Mouse (Mus musculus) spleen, postnatal 10 days (tissue): ENCODE data around the gene Fam240a.

ENCODE experiments used
- DNase-seq, 2 experiments: peaks; one replicate each; pipeline ENCODE4 v3.0.0; 2021 to 2022; ENCODE audit warnings: low spot score in 2 of 2

The Fam240a gene

GRCm38 (mm10) chr9:110945926-110946325, 29.3 kb upstream of the Fam240a start, which contains the start of gene Tdgf1:
Gene Tdgf1, minus strand, starts transcription at chr9:110946158.
- DNase-seq = no peak

- DNase-seq = no peak
Observed at GRCm38 (mm10) chr9:110945343-110945742, 28.7 kb upstream of the Fam240a start.

GRCm38 (mm10) chr9:110944265-110944664, 27.6 kb upstream of the Fam240a start:
- DNase-seq = no peak

DNA sequence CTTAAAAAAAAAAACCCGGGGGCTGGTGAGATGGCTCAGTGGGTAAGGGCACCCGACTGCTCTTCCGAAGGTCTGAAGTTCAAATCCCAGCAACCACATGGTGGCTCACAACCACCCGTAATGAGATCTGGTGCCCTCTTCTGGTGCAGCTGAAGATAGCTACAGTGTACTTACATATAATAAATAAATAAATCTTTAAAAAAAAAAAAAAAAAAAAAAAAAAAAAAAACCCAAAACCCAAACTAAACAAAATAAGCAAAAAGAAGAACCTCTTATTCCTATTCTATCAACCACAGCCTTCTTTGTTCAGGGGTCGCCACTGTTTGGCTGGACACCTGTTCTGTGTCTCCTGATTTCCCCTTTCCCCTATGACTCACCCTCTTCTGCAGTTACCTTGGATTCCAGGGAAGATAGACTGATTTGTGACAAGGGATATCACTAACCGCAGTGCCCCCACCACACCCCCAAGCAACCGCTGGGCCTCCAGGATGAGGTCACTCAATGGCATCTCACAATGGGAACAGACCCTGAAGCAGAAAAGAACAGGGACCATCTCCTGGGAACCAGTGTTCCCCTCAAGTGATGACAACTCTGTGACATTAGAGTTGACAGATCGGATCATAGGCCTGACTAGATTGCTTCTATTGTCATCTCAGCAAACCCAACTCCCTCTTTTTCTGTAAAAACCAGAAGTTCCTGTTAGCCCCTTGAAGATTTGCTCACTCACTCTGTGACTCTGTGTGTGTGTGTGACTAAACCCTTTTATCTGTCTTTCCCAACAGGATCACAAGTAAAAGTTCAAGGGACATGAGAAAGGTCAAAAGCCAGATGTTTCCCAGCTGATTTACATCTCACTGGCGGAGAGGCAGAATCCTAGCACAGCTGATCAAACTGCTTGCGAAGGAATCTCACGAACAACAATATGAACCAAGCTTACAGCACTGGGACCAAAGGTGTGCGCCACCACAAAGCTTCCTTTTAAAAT, 21.1 kb upstream of the Fam240a start:
- no peak for DNase-seq

DNA sequence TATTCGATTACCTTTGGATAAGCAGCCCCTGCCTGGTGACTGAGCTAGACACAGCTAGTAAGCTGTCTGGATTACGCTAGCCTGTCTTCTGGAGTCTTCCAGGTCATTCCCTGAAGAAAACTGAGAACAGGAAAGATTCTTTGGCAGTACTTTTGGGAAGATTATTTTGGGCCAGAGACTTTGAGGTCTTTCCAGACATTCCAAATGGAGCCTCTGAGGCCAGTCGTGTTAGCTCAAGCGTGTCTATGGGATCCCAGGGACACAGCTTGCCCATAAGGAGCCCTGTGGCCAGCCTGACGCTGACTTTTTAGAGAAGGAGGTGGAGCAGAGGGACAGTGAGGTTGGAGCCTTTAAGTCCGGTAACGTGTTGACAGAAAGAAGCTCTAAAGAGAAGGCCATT, 19.3 kb upstream of the Fam240a start:
- DNase-seq = no peak

DNA sequence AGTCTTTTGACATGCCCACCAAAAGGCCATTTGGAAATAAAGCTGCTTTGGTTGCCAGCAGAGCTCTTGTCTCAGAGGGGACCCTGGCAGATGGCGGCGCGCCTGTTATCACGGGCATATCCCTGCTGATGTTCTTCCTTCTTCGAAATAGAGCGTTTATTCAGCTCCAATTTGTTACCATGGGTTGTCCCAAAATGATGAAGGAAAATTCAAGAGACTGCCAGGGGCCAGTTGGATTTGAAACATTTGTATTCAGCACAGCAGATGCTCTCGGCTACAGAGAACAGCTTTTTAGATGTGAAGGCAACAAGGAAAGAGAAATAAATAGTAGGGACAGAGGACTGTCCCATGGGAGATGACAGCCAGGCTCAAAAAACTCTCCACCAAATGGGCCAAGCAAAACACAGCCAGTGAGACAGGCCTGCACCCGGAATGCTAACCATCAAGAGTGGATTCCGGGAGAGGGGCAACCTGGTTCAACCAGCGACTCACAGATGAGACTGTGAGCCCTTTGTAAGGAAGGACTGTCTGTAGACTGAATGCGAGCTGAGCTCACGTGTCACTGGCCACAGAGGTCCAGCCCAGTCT, 17.3 kb upstream of the Fam240a start:
- DNase-seq = no peak

- no peak for DNase-seq
Observed at GRCm38 (mm10) chr9:110931573-110931972, 14.9 kb upstream of the Fam240a start.

GRCm38 (mm10) chr9:110922759-110923158, 6.1 kb upstream of the Fam240a start:
- peak; percentile 33 to 78 for DNase-seq

GRCm38 (mm10) chr9:110920665-110921419, 4.2 kb upstream of the Fam240a start:
- DNase-seq = no peak

DNA sequence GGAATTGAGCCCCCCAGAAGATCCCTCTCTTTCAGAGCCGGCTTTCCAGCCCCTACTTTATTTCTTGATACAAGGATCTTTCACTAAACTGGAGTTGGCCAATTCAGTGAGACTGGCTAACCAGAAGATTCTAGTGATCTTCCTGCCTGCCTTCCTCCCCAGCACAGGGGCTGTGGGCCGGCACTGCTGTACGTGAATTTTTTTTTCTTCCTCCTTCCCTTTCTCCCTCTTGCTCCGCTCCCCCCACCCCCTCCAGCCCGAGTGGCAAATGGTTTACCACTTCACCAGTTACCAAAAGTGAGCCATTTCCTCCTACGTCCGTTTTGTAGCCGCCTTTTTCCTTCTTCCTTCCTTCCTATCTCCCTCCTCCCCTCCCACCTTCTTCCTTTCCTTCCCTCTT, 1.2 kb downstream of the Fam240a start:
- no peak for DNase-seq

GRCm38 (mm10) chr9:110914631-110915236, 1.9 kb downstream of the Fam240a start:
- no peak for DNase-seq

DNA sequence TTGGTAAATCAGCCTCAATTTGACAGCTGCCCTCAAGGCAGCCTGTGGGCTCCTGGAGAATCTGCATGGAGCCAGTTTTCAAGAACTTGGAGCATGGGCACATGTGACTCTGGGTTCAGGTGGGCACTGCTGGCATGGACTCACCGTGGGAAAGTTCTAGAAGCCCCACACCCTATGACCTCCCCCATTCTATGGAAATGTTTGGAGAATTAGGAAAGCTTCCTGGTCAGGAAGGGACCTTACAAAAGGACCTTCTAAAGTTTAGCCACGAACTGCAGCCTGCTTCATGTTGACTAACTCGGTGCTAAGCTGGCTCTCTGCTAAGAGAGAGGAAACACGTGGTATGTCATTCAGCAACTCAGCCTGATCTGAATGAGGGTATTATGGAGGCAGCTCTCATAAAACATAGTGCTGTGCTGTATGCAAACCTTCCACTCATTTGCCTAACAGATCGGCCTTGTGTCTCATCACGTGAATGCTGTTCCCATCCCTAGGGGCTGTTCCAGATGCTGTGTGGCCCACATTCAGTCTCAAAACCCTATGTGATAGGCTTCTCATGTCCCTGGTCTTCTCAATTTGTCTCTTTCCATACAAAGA, 7.2 kb downstream of the Fam240a start:
- DNase-seq = no peak

GRCm38 (mm10) chr9:110908631-110909016, 8.0 kb downstream of the Fam240a start:
- DNase-seq = no peak

- DNase-seq = no peak
Observed at GRCm38 (mm10) chr9:110907838-110908630, 8.6 kb downstream of the Fam240a start.

GRCm38 (mm10) chr9:110907201-110907837, 9.3 kb downstream of the Fam240a start:
- no peak for DNase-seq

GRCm38 (mm10) chr9:110902271-110902670, 14.4 kb downstream of the Fam240a start:
- no peak for DNase-seq

DNA sequence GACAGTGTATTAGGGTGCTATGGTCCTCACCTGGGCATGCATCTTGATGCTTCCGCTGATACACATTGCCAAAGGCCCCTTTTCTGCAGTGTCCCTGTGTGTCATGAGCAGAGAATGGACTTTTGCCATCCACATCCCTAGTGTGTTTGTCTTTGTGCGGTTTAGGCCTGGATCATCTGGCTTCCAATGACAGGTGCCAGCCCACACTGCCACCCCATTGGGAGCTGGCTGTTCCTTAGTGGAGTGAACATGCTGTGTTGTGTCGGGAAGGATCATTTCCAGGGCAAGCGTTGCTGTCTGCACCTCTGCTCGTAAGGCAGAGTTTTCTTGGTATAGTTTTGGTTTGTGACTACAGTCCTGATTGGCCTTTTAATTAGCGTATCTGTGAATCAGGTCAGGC, 15.5 kb downstream of the Fam240a start:
- no peak for DNase-seq

GRCm38 (mm10) chr9:110899451-110900008, 17.1 kb downstream of the Fam240a start:
- no peak for DNase-seq

GRCm38 (mm10) chr9:110896595-110896994, 20.1 kb downstream of the Fam240a start:
- DNase-seq = peak in 1 of 2 experiments; percentile 26

- DNase-seq = no peak
Observed at GRCm38 (mm10) chr9:110895994-110896393, 20.7 kb downstream of the Fam240a start.
